Mouse (Mus musculus) mouse embryonic stem cell (cell line): ENCODE data around the gene Uhrf1.

Experiments
- in situ Hi-C, 2 experiments: fragments of 300-500 bp; cut with MboI; formaldehyde crosslinking; loops; 1 replicate in 1 of 2; 3 replicates in 1 of 2; pipeline ENCODE4 v1.14.3; 2019 to 2020; ENCODE audit warnings: low sequenced_read_pairs in 2 of 2, low pct_unique_long_range_greater_than_20kb in 1 of 2, mixed read lengths in 1 of 2; ENCODE audit not compliant: unreplicated experiment in 1 of 2

The Uhrf1 gene

DNA sequence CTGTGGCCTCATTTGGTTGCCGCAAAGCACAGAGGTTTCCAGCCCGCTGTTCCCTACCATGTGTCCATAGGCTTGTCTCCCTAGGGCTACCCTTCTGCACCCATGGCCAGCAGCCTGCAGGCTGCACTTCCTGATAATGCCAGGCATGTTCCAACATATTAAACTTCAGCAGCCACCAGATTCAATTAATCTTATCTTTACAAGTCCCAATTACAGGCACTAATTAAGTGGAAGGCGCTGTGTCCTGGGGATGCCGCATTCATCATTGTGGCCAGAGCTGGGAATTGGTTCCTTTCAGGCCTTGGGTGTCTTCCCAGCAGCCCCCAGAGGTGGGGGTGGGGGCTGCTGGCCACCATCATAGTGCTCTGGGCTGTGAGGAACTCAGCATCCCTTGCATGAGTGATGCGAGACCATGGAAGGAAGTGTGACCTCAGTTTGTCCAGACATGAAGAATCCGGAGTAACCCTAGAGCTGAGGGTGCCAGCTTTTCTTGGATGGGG is 65.2 kb downstream of the Uhrf1 start:
- in situ Hi-C loops: loop anchor here in 1 of 2 experiments (25.0 kb wide), 1 partner anchor 294 kb away; the partner anchor contains the start of gene Ranbp3

DNA sequence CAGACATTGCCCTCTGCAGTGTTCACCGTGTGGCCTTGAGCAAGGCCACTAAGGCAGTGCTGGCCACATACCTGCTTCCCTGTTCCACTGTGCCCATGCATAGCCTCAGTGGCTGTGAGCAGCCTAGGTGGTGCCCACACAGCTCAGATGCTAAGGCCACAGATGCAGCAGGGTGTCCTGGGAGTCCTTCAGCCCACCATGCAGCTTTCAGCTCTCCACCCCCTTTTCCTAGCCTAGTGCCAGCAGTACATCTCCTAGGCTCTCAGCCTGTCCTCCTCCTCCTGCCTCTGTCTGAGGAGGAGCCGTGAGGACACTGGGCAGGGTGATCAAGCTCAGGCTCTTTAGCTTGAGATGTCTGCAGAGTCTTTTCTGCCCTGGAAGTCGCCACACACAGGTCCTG is 67.0 kb downstream of the Uhrf1 start:
- in situ Hi-C loops: loop anchor here in 1 of 2 experiments (25.0 kb wide), 1 partner anchor 292 kb away; the partner anchor contains the start of gene Ranbp3

DNA sequence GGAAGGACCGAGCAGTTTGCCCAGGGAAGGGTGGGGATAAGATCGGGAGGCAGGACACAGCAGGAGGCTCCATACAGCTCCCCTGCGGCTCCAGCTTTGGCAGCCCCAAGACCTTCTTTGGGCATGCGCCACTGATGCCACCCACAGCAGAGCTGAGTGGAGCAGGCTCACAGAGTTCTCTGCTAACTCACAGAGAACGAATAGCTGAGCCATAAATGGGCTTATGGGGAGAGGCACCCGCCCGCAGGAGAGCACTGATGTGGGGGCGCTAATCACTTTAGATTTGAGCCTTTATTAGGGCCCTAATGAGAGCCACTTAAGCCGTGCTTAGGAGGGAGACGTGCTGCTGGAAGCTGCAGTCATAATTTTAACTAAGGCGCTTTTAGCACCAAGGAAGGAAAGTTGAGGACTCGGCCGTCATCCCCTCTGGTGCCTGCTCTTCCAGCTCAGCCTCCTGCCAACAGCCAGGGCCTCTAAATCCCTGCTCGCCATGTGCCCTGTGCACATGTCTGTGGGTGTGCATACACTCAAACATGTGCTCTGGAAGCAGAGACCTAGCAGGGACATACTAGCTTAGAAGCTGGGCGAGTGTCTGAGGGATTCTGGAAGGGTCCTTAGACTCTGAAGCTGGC is 68.0 kb downstream of the Uhrf1 start:
- in situ Hi-C loops: loop anchor here in 1 of 2 experiments (25.0 kb wide), 1 partner anchor 291 kb away; the partner anchor contains the start of gene Ranbp3

DNA sequence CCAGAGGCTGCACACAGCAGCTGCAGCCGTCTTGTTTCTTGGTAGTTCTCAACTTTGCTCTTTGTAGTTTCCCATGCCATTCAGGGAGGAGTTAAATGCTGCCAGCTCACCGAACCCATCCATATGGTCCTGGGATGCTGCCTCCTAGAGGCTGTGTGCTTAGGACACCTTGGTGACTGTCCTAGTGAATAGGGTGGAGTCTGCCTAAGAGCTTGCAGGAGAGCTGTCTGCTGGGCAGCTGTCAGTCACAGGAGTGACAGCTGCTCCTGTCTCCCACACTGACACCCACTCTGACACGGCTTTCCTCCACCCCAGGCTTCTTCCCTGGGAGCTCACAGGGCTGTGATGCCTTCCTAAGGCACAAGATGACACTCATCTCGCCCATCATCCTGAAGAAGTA is 69.0 kb downstream of the Uhrf1 start:
- in situ Hi-C loops: loop anchor here in 1 of 2 experiments (25.0 kb wide), 1 partner anchor 290 kb away; the partner anchor contains the start of gene Ranbp3
